Mouse (Mus musculus): Measurements from ENCODE around the gene Itgb5. TPM values are rescaled to one million over a fixed set of nuclear protein-coding genes. Genes with fewer than 3 reads are reported as not detected.

The Itgb5 gene
- total RNA-seq, 2 experiments from 2014 or later: 25.9 to 27.8 TPM

DNA sequence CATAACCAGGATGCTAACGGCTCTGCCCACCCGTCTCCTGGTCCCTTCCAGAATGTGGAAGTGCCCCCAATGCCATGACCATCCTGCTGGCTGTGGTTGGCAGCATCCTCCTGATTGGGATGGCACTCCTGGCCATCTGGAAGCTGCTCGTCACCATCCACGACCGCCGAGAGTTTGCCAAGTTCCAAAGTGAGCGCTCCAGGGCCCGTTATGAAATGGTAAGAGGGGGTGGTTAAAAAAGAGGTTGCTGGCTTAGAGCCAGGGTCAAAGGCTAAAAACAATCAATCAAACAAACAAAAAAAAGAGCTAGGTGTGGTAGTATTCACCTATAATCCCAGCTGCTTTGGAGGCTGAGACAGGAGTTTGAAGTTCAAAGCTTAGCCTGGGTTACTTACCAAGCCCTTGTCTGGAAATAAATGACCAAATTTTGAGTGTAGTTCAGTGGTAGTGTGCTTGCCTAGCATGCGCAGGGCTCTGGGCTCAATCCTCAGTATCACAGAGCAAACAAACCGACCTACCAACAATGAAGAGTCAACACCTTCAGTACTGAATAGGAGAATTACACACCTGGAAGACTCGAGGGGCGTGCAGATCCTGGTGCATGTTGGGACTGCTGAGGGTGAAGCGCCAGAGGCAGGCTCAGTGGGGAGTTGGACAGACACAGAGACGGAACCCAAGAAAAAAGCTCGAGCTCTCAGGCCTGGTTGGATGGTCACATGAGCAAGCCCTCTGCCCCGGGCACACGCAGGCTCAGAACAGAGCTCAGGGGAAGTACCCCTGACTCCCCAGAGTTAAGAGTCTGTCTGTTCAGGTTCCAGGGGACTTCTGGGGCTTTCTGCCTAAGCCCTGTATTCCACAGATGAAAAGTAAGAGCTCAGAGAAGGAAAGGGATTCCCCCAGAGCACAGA, 118.5 kb downstream of the Itgb5 start:
- intact Hi-C loops (cut with DNase I): no loop called here
- DNase-seq (ENCODE audit: extremely low spot score in 1 of 2, low spot score in 2 of 2): peak in 1 of 2 experiments; percentile 19

DNA sequence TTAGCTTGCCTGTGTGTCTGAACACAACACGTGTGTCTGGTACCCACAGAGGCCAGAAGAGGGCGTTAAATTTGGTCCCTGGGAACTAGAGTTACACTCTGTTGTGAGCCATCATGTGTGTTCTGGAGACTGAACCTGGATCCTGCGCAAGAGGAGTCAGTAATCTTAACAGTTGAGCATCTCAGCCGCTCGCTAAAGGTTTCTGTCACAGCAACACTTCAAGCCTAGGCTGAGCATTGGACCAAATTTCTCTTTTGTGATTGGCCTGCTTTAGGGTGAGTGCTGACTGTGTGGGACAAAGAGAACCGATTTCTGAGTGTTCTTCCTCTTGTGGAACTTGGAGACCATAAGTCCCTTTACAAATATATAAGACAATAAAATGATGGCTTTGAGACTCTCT, 120.9 kb downstream of the Itgb5 start:
- intact Hi-C loops (cut with DNase I): no loop called here
- DNase-seq (ENCODE audit: extremely low spot score in 1 of 2, low spot score in 2 of 2): peak in 1 of 2 experiments; percentile 19

DNA sequence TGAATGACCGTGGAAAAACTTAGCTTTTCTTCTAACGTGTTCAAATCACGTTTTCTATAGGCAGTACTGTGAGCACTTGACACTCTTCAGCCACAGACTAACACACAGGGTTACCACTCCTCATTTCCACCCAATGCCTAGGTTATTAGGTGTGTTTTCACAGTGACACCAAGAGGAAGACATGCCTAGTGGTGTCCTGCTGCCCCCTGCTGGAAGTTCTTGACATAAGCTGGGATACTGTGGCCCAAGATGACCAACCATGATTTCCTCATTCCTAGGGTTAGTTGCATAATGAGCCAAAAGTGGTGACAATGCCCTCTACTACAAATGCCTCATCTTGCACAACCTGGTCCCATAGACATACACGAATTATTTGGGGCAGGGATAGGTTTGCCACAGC, 121.4 kb downstream of the Itgb5 start:
- intact Hi-C loops (cut with DNase I): loop anchor here (1.0 kb wide), 1 partner anchor 130 kb away; no protein-coding TSS in a partner anchor

DNA sequence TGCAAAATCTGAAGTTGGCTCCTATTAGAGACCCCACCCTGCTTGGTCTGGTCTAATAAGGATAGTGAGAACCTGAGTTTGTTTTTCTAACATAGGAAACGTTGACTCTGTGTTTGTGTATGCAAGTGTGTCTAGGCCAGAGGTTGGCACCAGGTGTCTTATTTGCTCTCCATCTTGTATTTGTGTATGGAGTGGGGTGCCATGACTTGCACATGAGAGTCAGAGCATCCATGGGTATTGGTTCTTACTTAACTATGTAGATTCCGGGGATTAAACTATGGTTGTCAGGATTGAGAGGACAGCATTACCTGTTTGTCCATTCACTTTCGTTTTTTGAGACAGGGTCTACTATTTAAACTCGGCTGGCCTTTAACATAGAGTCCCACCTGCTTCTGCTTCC, 123.5 kb downstream of the Itgb5 start:
- DNase-seq (ENCODE audit: extremely low spot score in 1 of 2, low spot score in 2 of 2): no peak
- intact Hi-C loops (cut with DNase I): no loop called here

More for the DNA sequence above, 121.4 kb downstream of the Itgb5 start:
- DNase-seq (ENCODE audit: extremely low spot score in 1 of 2, low spot score in 2 of 2): peak; percentile 68 to 82

DNA sequence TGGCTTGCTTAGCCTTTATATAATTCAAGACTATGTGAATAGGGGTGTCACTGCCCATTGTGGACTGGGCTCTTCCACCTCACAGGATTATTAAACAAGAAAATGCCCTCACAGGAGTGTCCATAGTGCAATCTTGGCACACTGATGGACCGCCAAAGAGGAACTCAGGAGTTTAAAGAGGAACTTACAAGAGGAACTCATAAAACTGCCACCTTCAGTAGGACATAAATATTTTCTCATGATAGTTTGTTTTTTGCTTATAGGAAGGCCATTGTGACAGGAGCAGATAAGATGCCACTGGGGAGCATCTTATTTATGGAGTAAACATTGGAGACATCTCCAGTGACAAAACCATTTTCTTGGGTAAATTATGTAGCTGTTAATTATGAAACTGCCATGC, 125.3 kb downstream of the Itgb5 start:
- intact Hi-C loops (cut with DNase I): no loop called here
- no peak for DNase-seq (ENCODE audit: extremely low spot score in 1 of 2, low spot score in 2 of 2)

DNA sequence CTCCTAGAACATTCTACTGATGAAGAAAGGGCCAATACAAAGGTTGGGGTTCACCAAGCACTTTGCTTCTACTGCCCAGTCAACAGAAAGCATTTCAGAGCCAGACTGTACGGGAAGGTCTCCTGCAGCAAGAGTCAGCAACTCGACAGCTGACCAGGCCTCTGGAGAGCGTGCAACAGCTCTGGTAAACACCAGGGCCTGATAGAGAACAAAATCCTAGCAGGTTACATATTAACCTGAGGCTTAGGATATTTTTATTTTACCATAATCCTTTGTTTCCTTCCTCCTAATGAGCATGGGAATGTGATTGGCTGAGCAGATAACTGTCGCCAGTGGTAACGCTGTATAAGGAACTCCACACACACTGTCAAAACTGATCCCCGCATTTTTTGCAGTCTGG, 134.0 kb downstream of the Itgb5 start:
- DNase-seq (ENCODE audit: extremely low spot score in 1 of 2, low spot score in 2 of 2): no peak
- intact Hi-C loops (cut with DNase I): no loop called here

DNA sequence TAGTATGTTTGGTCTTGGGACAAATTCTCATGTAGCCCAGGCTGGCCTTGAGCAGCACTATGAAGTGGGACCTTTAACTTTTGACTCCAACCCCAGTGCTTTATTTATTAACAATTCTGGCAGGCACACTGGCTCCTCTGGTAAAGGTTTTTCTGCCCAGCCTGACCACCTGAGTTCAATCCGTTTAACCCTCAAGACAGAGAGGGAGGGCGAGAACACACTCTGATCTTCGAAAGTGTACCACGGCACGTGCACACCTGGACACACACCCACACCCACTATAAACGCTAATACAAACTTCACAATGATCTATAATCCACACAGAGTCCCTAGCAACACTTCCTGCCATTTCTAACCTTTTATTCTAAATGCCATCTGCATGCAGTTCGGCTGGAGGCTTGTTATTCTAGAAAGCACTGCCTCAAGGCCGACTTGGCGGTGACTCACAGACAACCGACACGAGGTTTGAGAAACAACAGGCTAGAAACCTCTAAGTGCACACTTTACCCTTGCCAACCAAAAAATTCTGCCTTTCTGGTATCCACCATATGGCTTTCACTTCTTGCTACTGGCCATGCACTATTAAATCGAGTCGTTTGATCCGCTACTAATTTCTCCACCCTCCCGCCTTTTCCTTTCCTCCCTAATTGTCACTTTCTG, 136.5 kb downstream of the Itgb5 start:
- intact Hi-C loops (cut with DNase I): no loop called here
- peak in 1 of 2 experiments; percentile 16 for DNase-seq (ENCODE audit: extremely low spot score in 1 of 2, low spot score in 2 of 2)

DNA sequence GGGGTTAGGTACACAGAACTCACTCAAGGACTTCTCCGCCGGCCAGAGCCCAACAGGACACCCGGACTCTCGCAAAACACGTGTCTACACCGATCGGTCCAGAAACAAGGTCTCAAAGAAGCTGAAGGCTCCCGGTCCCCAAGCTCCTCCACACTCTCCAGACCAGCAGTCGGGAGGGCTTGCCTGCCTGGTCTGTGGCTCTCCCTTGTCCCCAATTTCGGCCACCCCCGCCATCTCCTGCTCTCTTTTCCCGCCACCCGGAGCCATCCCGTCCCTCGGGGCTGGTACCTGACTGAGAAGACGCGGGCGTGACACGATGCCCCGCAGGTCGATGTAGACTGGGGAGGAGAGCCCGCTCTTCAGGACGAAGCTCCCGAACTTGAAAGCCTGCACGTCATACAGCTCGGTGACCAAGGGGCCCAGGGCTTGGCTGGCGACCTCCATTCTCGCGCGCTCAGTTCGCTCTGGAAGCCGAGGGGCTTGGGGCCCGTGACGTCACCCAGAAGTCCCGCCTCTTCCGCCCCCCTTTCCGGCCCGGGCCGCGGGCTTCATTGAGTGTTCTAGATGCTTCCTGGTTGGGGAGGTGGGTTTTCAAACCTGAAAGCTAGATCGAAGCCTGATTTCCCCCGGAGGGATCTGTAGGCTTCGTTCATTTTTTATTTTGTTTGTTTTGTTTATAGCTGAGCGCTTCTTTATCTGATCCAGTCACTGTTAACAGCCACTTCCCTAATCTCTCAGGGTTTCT, 137.2 kb downstream of the Itgb5 start, which contains the start of gene Umps:
Umps (minus strand) TSS at position 501 of the 745 bp plus-strand sequence.
- intact Hi-C loops (cut with DNase I): no loop called here
- peak; percentile 81 to 89 for DNase-seq (ENCODE audit: extremely low spot score in 1 of 2, low spot score in 2 of 2)

DNA sequence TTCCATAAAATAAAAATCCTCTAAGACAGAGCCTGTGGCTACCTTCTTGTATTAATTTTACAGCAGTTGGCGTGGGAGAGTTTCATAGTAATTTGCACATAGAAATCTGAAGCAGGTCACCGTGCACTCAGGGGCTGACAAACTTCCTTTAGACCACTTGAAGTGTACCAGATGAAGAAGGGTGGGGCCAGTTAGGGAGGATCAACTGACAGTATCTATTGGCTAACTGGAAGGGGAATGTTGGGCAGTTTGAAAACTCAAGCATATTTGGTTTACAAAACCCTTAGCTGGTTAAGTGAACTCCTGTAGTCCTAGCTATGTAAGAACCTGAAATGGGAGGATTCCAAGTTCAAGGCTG, 137.8 kb downstream of the Itgb5 start:
- peak in 1 of 2 experiments; percentile 7 for DNase-seq (ENCODE audit: extremely low spot score in 1 of 2, low spot score in 2 of 2)
- intact Hi-C loops (cut with DNase I): no loop called here

DNA sequence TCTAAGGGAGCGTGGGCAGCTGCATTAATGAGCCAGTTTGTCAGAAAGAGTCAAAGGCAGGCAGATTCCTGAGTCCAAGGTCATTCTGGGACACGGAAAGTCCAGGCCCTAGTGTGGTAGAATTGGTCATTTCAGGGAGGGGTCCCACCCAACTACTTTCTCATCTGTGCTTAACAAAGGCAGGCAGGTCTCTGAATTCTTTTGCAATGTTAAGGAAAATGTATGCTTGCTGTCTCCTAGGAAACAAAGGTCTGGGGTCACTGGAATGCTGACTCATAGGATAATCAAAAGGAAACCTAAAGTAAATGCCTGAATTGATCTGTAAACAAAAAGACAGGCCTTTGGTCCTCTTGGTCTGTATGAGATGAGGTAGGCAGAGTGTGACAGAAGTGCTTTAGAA, 150.4 kb downstream of the Itgb5 start:
- no peak for DNase-seq (ENCODE audit: extremely low spot score in 1 of 2, low spot score in 2 of 2)
- intact Hi-C loops (cut with DNase I): no loop called here

DNA sequence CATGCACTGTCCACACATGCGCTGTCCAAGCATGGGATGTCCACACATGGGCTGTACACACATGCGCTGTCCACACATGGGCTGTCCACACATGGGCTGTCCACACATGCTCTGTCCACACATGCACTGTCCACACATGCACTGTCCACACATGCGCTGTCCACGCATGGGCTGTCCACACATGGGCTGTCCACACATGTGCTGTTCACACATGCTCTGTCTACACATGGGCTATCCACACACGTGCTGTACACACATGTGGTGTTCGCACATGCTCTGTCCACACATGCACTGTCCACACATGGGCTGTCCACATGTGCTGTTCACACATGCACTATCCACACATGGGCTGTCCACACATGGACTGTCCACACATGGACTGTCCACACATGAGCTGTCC, 154.2 kb downstream of the Itgb5 start:
- intact Hi-C loops (cut with DNase I): no loop called here
- DNase-seq (ENCODE audit: extremely low spot score in 1 of 2, low spot score in 2 of 2): no peak

DNA sequence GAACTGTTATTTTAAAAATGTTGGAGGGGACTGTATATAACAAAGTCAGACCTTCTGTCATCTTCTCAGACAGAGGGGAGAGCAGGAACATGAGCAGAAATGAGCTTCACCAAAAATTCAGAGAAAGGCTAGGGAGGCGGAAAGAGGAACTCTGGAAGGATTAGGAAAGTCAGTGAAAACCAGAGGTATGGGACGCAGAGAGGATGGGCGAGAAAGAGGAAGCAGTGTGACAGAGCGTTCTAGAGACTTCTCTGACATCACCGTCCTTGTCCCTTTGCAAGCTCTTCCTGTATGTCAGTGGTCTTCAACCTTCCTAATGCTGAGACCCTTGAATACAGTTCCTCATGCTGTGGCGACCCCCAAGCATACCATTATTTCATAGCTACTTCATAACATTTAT, 155.9 kb downstream of the Itgb5 start:
- intact Hi-C loops (cut with DNase I): no loop called here
- no peak for DNase-seq (ENCODE audit: extremely low spot score in 1 of 2, low spot score in 2 of 2)

DNA sequence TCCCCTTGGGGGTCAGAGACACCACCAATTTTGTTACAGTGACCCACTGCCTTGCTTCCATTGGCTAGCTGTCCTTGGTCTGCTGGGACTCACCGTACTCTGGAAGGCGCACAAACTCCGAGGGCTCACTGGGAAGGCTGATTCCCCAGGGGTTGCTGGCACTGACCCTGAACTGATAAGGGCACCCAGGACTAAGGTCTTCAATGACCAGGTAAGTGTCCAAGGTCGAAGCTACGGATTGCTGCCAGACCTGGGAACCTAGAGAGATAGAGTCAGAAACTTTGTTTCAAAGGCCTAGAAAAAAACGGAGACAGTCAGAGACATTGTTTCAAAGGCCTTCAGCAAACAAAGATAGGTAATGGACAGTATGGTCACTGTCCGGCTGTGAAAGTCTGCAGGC, 157.5 kb downstream of the Itgb5 start:
- DNase-seq (ENCODE audit: extremely low spot score in 1 of 2, low spot score in 2 of 2): no peak
- intact Hi-C loops (cut with DNase I): no loop called here

DNA sequence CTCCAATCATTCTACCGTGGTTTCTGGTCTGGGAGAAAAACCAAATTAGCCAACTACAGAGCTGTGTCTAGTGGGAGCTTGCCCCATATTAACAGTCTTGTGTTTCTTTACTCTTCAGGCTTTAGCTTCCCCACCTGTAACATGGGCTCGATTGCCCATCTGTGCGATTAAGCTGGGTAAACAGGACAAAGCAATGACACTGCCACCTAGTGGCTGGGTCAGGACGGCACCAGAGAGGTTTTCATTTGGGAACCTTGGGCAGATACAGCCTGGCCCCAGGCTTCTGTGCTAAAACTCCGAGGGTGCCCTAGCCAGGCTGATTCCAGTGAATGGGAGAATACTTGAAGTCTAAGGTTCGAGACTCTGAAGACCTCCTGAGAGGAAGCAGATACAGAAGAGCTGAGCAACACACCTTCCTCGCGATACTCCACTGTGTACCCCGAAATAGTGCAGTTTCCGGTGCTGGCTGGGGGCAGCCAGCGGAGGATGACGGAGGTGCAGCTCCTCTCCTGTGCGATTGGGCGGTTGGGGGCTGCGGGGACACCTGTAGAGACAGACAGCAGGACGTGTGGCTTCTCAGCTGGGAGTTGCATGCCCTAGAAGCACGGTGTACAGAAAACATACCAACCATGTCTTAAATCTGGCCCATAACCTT, 159.0 kb downstream of the Itgb5 start:
- peak in 1 of 2 experiments; percentile 51 for DNase-seq (ENCODE audit: extremely low spot score in 1 of 2, low spot score in 2 of 2)
- intact Hi-C loops (cut with DNase I): no loop called here

DNA sequence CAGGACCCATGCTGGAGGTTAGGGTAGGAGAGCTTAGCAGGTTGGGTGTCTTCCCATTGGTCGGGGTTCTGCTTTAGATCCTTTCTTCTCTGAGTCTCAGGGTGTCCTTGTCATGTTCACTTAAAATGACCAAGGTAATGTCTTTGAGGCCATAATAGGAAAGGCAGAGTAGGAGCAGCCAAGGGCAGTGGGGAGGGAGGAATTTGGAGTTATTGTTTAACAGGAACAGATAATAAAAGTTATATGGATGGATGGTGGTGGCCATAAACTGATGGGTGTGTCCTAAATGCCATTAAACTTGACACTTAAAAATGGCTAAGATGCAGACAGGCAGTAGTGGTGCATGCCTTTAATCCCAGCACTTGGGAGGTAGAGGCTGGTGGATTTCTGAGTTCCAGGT, 159.6 kb downstream of the Itgb5 start:
- intact Hi-C loops (cut with DNase I): no loop called here
- DNase-seq (ENCODE audit: extremely low spot score in 1 of 2, low spot score in 2 of 2): no peak

DNA sequence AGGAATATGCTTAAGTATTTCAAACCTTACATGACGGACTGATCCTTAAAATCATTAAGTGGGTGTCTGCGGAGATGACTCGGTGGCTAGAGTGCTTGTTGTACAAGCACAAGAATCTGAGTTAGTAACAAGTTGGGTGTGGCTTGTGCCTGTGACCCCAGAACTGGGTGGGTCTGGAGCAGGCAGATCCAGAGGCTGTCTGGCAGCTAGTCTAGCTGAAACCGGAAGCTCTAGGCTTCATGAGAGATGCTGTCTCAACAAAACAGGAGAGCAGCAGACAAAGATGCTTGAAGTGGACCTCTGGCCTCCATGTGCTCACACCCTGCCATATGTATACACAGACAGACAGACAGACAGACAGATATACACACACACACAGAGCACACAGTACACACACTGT, 161.2 kb downstream of the Itgb5 start:
- intact Hi-C loops (cut with DNase I): no loop called here
- no peak for DNase-seq (ENCODE audit: extremely low spot score in 1 of 2, low spot score in 2 of 2)

DNA sequence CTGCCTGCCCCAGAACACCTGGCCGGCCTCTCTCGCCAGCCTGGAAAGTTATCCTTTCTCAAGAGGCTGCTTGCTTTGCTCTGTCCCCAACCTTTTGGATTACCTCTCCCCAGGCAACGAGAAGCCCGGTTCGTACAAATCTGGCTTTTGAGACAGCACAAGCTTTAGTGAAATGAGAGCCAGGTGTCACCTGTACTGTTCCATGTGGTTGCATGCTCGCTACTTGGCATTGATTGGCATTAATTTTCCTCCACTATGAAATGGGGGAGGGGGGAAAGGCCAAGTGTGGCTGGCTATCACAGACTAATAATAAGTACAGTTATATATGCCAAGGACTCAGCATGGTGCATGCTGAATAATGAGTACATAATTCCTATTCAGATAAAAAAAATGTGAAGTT, 164.9 kb downstream of the Itgb5 start:
- intact Hi-C loops (cut with DNase I): no loop called here
- no peak for DNase-seq (ENCODE audit: extremely low spot score in 1 of 2, low spot score in 2 of 2)

DNA sequence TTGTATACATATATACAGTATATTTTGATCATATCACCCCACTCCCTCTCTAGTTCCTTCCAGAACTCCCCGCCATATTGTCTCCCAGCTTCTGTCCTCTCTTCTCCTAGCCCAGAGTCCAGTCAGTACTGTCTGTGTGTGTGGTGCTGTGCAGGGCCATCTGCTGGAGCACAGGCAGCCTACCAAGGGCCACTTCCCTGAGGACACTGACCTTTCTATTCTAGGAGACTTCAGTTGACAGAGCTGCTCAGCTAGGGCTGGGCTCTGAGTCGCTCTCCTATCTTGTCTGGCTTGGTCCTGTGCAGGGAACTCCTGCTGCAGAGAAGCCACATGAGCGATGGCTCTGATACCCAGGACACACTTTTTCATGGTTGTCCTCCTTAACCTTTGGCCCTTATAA, 166.0 kb downstream of the Itgb5 start:
- intact Hi-C loops (cut with DNase I): loop anchor here (5.0 kb wide), 1 partner anchor 47 kb away; no protein-coding TSS in a partner anchor
- no peak for DNase-seq (ENCODE audit: extremely low spot score in 1 of 2, low spot score in 2 of 2)

DNA sequence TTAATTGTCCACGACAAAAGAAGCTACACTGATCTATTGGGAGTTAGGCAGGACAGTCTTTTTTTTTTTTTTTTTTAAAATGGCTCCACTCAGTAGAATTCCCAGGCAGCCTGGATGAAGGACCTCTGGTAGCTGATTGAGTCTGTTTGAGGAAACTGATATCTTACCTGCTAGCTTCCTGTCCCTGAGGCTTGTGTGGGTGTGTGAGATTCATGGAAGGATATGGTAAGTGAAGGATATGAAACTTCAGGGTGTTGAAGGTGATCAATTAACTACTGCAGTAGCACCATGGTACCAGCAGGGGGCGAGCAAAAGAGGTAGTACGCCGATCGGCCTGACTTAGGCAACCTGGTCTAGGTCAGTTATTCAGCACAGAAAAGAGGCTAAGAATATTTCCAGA, 166.6 kb downstream of the Itgb5 start:
- intact Hi-C loops (cut with DNase I): loop anchor here (5.0 kb wide), 1 partner anchor 46 kb away; no protein-coding TSS in a partner anchor
- peak in 1 of 2 experiments; percentile 62 for DNase-seq (ENCODE audit: extremely low spot score in 1 of 2, low spot score in 2 of 2)
